Mouse (Mus musculus) brain, embryonic 14.5 days (tissue): ENCODE results near the gene Hoxb3.

ENCODE experiments used
- CTCF ChIP-seq: fragments of 200-500 bp; IDR thresholded peaks from 2 replicates; pipeline ENCODE4 v1.5.1; 2012; ENCODE audit warnings: inconsistent platforms, mild to moderate bottlenecking, moderate library complexity, borderline replicate concordance; ENCODE audit not compliant: insufficient read depth, insufficient read length; ENCODE audit errors: extremely low read depth
- POLR2A ChIP-seq: fragments of 200-500 bp; IDR thresholded peaks from 2 replicates; pipeline ENCODE4 v1.6.1; 2012; ENCODE audit warnings: mild to moderate bottlenecking, inconsistent platforms, borderline replicate concordance; ENCODE audit not compliant: poor library complexity, insufficient read depth, insufficient read length, severe bottlenecking; ENCODE audit errors: extremely low read depth

DNA sequence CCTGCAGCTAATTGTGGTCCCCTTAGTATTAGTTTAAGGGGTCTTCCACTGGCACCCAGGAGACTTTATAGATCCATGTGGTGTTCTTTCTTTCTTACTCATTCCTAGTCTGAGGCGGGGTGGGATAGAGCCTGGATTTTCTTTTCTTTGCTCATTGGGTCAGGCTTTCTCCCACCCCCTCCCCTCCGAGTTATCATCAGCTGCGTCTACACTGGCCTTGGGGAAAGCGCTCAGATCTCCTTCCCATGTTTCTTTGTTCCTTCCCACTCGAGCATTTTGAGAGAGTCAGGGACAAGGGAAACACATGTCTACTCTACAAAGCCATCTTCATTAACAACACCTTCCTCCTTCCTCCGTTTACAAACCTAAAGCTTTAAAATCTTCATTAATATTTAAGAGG, 13.9 kb downstream of the Hoxb3 start:
- TF ChIP-seq CTCF (no peak), POLR2A (no peak)
